Mouse (Mus musculus) kidney, postnatal 0 days (tissue): ENCODE measurements at regions not wholly inside any gene's neighbourhood (a gene's known extent, or its start where the extent isn't known, plus 50 kb on each side); places are given as distances from the start of the nearest gene placed in this dataset.

Experiments
- ATAC-seq: fragments of 200-750 bp; cut with Nextera tagmentation; replicated peaks from 2 replicates; pipeline ENCODE4 v1.8.0; 2017; ENCODE audit warnings: low read depth, moderate number of reproducible peaks, moderate TSS enrichment, moderate library complexity; ENCODE audit not compliant: low FRiP score
- DNase-seq: peaks from one replicate; pipeline ENCODE4 v3.0.0-alpha.2; 2016; ENCODE audit warnings: low spot score
- H3K27ac ChIP-seq: fragments of 300-500 bp; sonication (generic); 2 replicates; pipeline ENCODE4 v1.5.1; 2014; ENCODE audit warnings: mild to moderate bottlenecking
- H3K27me3 ChIP-seq: fragments of 300-500 bp; sonication (generic); 2 replicates; pipeline ENCODE4 v1.6.1; 2014; ENCODE audit warnings: low read length, mixed read lengths; ENCODE audit not compliant: insufficient read depth
- H3K36me3 ChIP-seq: fragments of 300-500 bp; sonication (generic); 2 replicates; pipeline ENCODE4 v1.6.1; 2014; ENCODE audit warnings: low read length, mixed read lengths; ENCODE audit not compliant: insufficient read depth
- H3K4me1 ChIP-seq: fragments of 300-500 bp; sonication (generic); replicated peaks from 2 replicates; pipeline ENCODE4 v1.6.1; 2014; ENCODE audit warnings: antibody characterized with exemption, low read length, mixed read lengths; ENCODE audit not compliant: insufficient read depth
- H3K4me2 ChIP-seq: fragments of 300-500 bp; sonication (generic); 2 replicates; pipeline ENCODE4 v1.6.1; 2014; ENCODE audit warnings: mild to moderate bottlenecking, low read length, moderate library complexity, mixed read lengths
- H3K4me3 ChIP-seq: fragments of 300-500 bp; sonication (generic); replicated peaks from 2 replicates; pipeline ENCODE4 v1.5.1; 2014; ENCODE audit warnings: low read depth, low read length
- H3K9ac ChIP-seq: fragments of 300-500 bp; sonication (generic); 2 replicates; pipeline ENCODE4 v1.6.1; 2014; ENCODE audit warnings: low read depth, low read length
- H3K9me3 ChIP-seq: fragments of 300-500 bp; sonication (generic); replicated peaks from 2 replicates; pipeline ENCODE4 v1.6.1; 2016; ENCODE audit warnings: low read length, inconsistent platforms, mixed read lengths
- CTCF ChIP-seq: IDR thresholded peaks from 2 replicates; pipeline ENCODE4 v1.5.1; 2016; ENCODE audit warnings: antibody characterized with exemption, low read depth, mild to moderate bottlenecking, moderate library complexity
- WGBS: fragments of 180-500 bp; shearing (Covaris S2); extraction: QIAGEN DNeasy Blood & Tissue Kit; methylation state at CpG from one replicate; pipeline ENCODE4 v1.1.7; 2014; 5-methylcytosine and 5-hydroxymethylcytosine counted together

GRCm38 (mm10) chr2:166383356-166383755 lies 227.9 kb upstream of the Sulf2 start:
- H3K9me3 ChIP-seq, result no peaks in the 10 kb centered on the region
- 88% methylated on average over 5 of the region's 5 CpGs for WGBS
- no peak for DNase-seq
- no peaks in the 10 kb centered on the region for H3K36me3 ChIP-seq
- TF ChIP-seq CTCF, result no peak
- H3K27me3 ChIP-seq, result no peaks in the 10 kb centered on the region
- ATAC-seq, result no peak
- no peak overlapping the region for H3K27ac ChIP-seq
- 0 out of 2 replicates have a peak, but pooled peaks cover 2% of the 10 kb centered on the region for H3K4me1 ChIP-seq
- no peak overlapping the region for H3K4me3 ChIP-seq
- no peak overlapping the region for H3K9ac ChIP-seq
- no peak overlapping the region for H3K4me2 ChIP-seq

- no peak for DNase-seq
Observed at GRCm38 (mm10) chr2:166382180-166382579, 226.7 kb upstream of the Sulf2 start.

GRCm38 (mm10) chr2:166380854-166381253 lies 225.4 kb upstream of the Sulf2 start:
- 58% methylated on average over 9 of the region's 9 CpGs for whole genome bisulfite sequencing
- DNase-seq, result peak; percentile 70
- no peak for TF ChIP-seq CTCF

More at GRCm38 (mm10) chr2:166382180-166382579, 226.7 kb upstream of the Sulf2 start:
- WGBS, result 51% methylated on average over 7 of the region's 7 CpGs
- Histone ChIP-seq H3K4me3 (no peak overlapping the region), H3K27ac (no peak overlapping the region), H3K27me3 (no peaks in the 10 kb centered on the region), H3K4me1 (peaks cover 7% of the 10 kb centered on the region; the same call in 1 of the 2 replicates), H3K9ac (no peak overlapping the region), H3K4me2 (no peak overlapping the region), H3K36me3 (no peaks in the 10 kb centered on the region), H3K9me3 (no peaks in the 10 kb centered on the region)
- ATAC-seq, result no peak
- no peak for TF ChIP-seq CTCF

GRCm38 (mm10) chr2:166378325-166378724 lies 222.9 kb upstream of the Sulf2 start:
- DNase-seq, result no peak
- 38% methylated on average over 3 of the region's 3 CpGs for WGBS

More at GRCm38 (mm10) chr2:166380854-166381253, 225.4 kb upstream of the Sulf2 start:
- Histone ChIP-seq H3K9ac (no peak overlapping the region), H3K9me3 (no peaks in the 10 kb centered on the region), H3K4me1 (peaks cover 8% of the 10 kb centered on the region; the same call in 1 of the 2 replicates), H3K36me3 (no peaks in the 10 kb centered on the region), H3K27me3 (no peaks in the 10 kb centered on the region), H3K4me3 (no peak overlapping the region), H3K27ac (no peak overlapping the region), H3K4me2 (no peak overlapping the region)
- ATAC-seq, result no peak

GRCm38 (mm10) chr2:166377329-166377728 lies 221.9 kb upstream of the Sulf2 start:
- Histone ChIP-seq H3K4me3 (no peak overlapping the region), H3K9ac (no peak overlapping the region), H3K4me2 (no peak overlapping the region), H3K9me3 (no peaks in the 10 kb centered on the region), H3K36me3 (no peaks in the 10 kb centered on the region), H3K27me3 (no peaks in the 10 kb centered on the region), H3K27ac (no peak overlapping the region), H3K4me1 (peaks cover 8% of the 10 kb centered on the region; the same call in 1 of the 2 replicates)
- 25% methylated on average over 3 of the region's 3 CpGs for WGBS
- TF ChIP-seq CTCF, result no peak
- DNase-seq (no peak), ATAC-seq (no peak)

More at GRCm38 (mm10) chr2:166378325-166378724, 222.9 kb upstream of the Sulf2 start:
- no peak for ATAC-seq
- H3K4me1 ChIP-seq, result peaks cover 8% of the 10 kb centered on the region; the same call in 1 of the 2 replicates
- no peak for TF ChIP-seq CTCF
- no peak overlapping the region for H3K4me2 ChIP-seq
- no peak overlapping the region for H3K4me3 ChIP-seq
- H3K36me3 ChIP-seq, result no peaks in the 10 kb centered on the region
- no peaks in the 10 kb centered on the region for H3K27me3 ChIP-seq
- H3K9me3 ChIP-seq, result no peaks in the 10 kb centered on the region
- H3K9ac ChIP-seq, result no peak overlapping the region
- no peak overlapping the region for H3K27ac ChIP-seq

GRCm38 (mm10) chr2:166375639-166376038 lies 220.2 kb upstream of the Sulf2 start:
- Histone ChIP-seq H3K4me1 (peaks cover 8% of the 10 kb centered on the region; the same call in 1 of the 2 replicates), H3K4me2 (no peak overlapping the region), H3K36me3 (no peaks in the 10 kb centered on the region), H3K27ac (no peak overlapping the region), H3K9ac (no peak overlapping the region), H3K4me3 (no peak overlapping the region), H3K27me3 (no peaks in the 10 kb centered on the region), H3K9me3 (no peaks in the 10 kb centered on the region)
- no peak for TF ChIP-seq CTCF
- 86% methylated on average over 12 of the region's 12 CpGs for WGBS
- ATAC-seq (no peak), DNase-seq (no peak)

GRCm38 (mm10) chr2:166370776-166371175 lies 215.3 kb upstream of the Sulf2 start:
- Histone ChIP-seq H3K9ac (no peak overlapping the region), H3K9me3 (no peaks in the 10 kb centered on the region), H3K4me1 (no peaks in the 10 kb centered on the region), H3K27me3 (no peaks in the 10 kb centered on the region), H3K4me2 (no peak overlapping the region), H3K4me3 (no peak overlapping the region), H3K36me3 (no peaks in the 10 kb centered on the region), H3K27ac (no peak overlapping the region)
- no peak for DNase-seq
- WGBS, result 85% methylated on average over 6 of the region's 6 CpGs
- TF ChIP-seq CTCF, result no peak
- no peak for ATAC-seq
